Mouse (Mus musculus) CH12.LX (cell line): ENCODE measurements at regions not wholly inside any gene's neighbourhood (a gene's known extent, or its start where the extent isn't known, plus 50 kb on each side); places are given as distances from the start of the nearest gene placed in this dataset.

ENCODE experiments used
- CTCF ChIP-seq, 2 experiments: IDR thresholded peaks in 1 of 2; conservative IDR thresholded peaks in 1 of 2; 2 replicates each; pipeline ENCODE4 v1.5.1; 2011 to 2012; ENCODE audit warnings: low read depth in 2 of 2, low read length in 2 of 2, improper control_type of control experiment in 1 of 2, inconsistent platforms in 1 of 2, mild to moderate bottlenecking in 1 of 2, moderate library complexity in 1 of 2
- JUN ChIP-seq: IDR thresholded peaks from 2 replicates; pipeline ENCODE4 v1.6.1; 2011; ENCODE audit warnings: low read depth, mild to moderate bottlenecking, low read length, improper control_type of control experiment, moderate library complexity; ENCODE audit not compliant: insufficient read depth
- MAX ChIP-seq: IDR thresholded peaks from 2 replicates; pipeline ENCODE4 v1.6.1; 2011; ENCODE audit warnings: low read length, improper control_type of control experiment
- NRF1 ChIP-seq: IDR thresholded peaks from 2 replicates; pipeline ENCODE4 v1.6.1; 2014; ENCODE audit warnings: low read depth, mild to moderate bottlenecking, inconsistent platforms, low read length, improper control_type of control experiment, moderate library complexity
- POLR2A ChIP-seq: IDR thresholded peaks from 2 replicates; pipeline ENCODE4 v1.6.1; 2011; ENCODE audit warnings: low read depth, mild to moderate bottlenecking, improper control_type of control experiment, low read length
- ZMIZ1 ChIP-seq: IDR thresholded peaks from 2 replicates; pipeline ENCODE4 v1.6.1; 2012; ENCODE audit warnings: low read depth, mild to moderate bottlenecking, inconsistent platforms, low read length, improper control_type of control experiment

GRCm38 (mm10) chrX:11400406-11400805 lies 72.8 kb downstream of the H2al1j start:
- TF ChIP-seq MAX (no peak), JUN (no peak), NRF1 (no peak), ZMIZ1 (no peak), CTCF (conservative IDR thresholded peaks at IDR 0.05 in 1 of 2, IDR thresholded peaks at IDR 0.05 in 1 of 2; ENCODE audit: low read depth in 2 of 2, low read length in 2 of 2) (no peak), POLR2A (no peak)
